Mouse (Mus musculus): ENCODE measurements around the gene Chrna1.

GRCm38 (mm10) chr2:73608391-73608790, 28.3 kb upstream of the Chrna1 start:
- TF ChIP-seq CTCF (IDR thresholded peaks at IDR 0.05; ENCODE audit: low read depth, low read length) (no peak), POLR2A (IDR thresholded peaks at IDR 0.05; ENCODE audit: borderline replicate concordance, low read depth, low read length) (no peak)
